Mouse (Mus musculus) testis, adult 2 months (tissue): ENCODE results near the gene Tbc1d12.
A peak's percentile ranks its signal among the peaks of the same experiment; 100 is the strongest.

Experiments used
- CTCF ChIP-seq: fragments of 200-500 bp; IDR thresholded peaks from 2 replicates; pipeline ENCODE4 v1.5.1; 2012; ENCODE audit warnings: low read depth, mild to moderate bottlenecking, inconsistent platforms, low read length, moderate library complexity; ENCODE audit not compliant: control insufficient read depth, insufficient read depth, insufficient replicate concordance
- POLR2A ChIP-seq: fragments of 200-500 bp; IDR thresholded peaks from 2 replicates; pipeline ENCODE4 v1.6.1; 2012; ENCODE audit warnings: low read depth, mild to moderate bottlenecking, inconsistent platforms, low read length, moderate library complexity; ENCODE audit not compliant: control insufficient read depth

- peak; percentile 74 for TF ChIP-seq POLR2A
- no peak for TF ChIP-seq CTCF
Measured at GRCm38 (mm10) chr19:38930788-38931565, 94.6 kb downstream of the Tbc1d12 start, which contains the start of gene Hells.
